Mouse (Mus musculus) central nervous system, embryonic 14 days (tissue): ENCODE measurements around the gene Snph. TPM values are rescaled to one million over a fixed set of nuclear protein-coding genes. Genes with fewer than 3 reads are reported as not detected.

Source experiments
- polyA plus RNA-seq: library from polyadenylated mRNA; depleted of rRNA; stranded (reverse); fragments of >200 nt; gene quantifications from 2 replicates; pipeline ENCODE4 v1.2.3, GENCODE M21; 2012; rRNA removed

Gene Snph
- polyA plus RNA-seq = 15.3 and 18.5 TPM in 2 replicates

GRCm38 (mm10) chr2:151632159-151632814 lies at the start of gene Snph:
TSS of gene Snph (minus strand) at chr2:151632593.

GRCm38 (mm10) chr2:151668433-151668832 lies 36.0 kb upstream of the Snph start, which contains the start of gene Rad21l:
TSS of gene Rad21l (minus strand) at chr2:151668533.

GRCm38 (mm10) chr2:151571873-151572700 lies 60.3 kb downstream of the Snph start, which contains the start of gene Sdcbp2:
TSS of gene Sdcbp2 (plus strand) at chr2:151572622.

GRCm38 (mm10) chr2:151542323-151543062 lies 89.9 kb downstream of the Snph start, which contains the start of gene Fkbp1a:
TSS of gene Fkbp1a (plus strand) at chr2:151542483.

Other genes starting within 250 kb of the Snph start
- gene 4921509C19Rik, start 156.4 kb downstream of the Snph start, polyA plus RNA-seq = not detected in 2 replicates
- gene Nsfl1c, start 138.4 kb downstream of the Snph start, polyA plus RNA-seq = 244 and 245 TPM in 2 replicates
- gene Fkbp1a, start 90.1 kb downstream of the Snph start, polyA plus RNA-seq = 217 and 224 TPM in 2 replicates
- 1.2 and 1.5 TPM in 2 replicates for gene Sdcbp2, start 60.0 kb downstream of the Snph start, polyA plus RNA-seq
- gene Rad21l, start 35.9 kb upstream of the Snph start, polyA plus RNA-seq = 0.10 and 0.15 TPM in 2 replicates
- gene Tmem74b, start 69.4 kb upstream of the Snph start, polyA plus RNA-seq = 16.3 and 17.5 TPM in 2 replicates
- 46.6 and 47.6 TPM in 2 replicates for gene Psmf1, start 111.6 kb upstream of the Snph start, polyA plus RNA-seq
- gene Rspo4, start 210.3 kb upstream of the Snph start, polyA plus RNA-seq = 0.09 and 0.11 TPM in 2 replicates